Mouse (Mus musculus): Measurements from ENCODE around the gene Zcchc8. TPM values are rescaled to one million over a fixed set of nuclear protein-coding genes. Genes with fewer than 3 reads are reported as not detected.
A peak's percentile ranks its signal among the peaks of the same experiment; 100 is the strongest.
"Not testable (repeated sequence)": the region's sequence is repeated elsewhere in the genome, so short reads cannot be mapped to it uniquely, and the experiment has no call there.

Zcchc8 gene
- 47.8 and 56.3 TPM in 2 replicates for polyA plus RNA-seq (2011; ENCODE audit: insufficient read length, low read depth, missing spikeins)

DNA sequence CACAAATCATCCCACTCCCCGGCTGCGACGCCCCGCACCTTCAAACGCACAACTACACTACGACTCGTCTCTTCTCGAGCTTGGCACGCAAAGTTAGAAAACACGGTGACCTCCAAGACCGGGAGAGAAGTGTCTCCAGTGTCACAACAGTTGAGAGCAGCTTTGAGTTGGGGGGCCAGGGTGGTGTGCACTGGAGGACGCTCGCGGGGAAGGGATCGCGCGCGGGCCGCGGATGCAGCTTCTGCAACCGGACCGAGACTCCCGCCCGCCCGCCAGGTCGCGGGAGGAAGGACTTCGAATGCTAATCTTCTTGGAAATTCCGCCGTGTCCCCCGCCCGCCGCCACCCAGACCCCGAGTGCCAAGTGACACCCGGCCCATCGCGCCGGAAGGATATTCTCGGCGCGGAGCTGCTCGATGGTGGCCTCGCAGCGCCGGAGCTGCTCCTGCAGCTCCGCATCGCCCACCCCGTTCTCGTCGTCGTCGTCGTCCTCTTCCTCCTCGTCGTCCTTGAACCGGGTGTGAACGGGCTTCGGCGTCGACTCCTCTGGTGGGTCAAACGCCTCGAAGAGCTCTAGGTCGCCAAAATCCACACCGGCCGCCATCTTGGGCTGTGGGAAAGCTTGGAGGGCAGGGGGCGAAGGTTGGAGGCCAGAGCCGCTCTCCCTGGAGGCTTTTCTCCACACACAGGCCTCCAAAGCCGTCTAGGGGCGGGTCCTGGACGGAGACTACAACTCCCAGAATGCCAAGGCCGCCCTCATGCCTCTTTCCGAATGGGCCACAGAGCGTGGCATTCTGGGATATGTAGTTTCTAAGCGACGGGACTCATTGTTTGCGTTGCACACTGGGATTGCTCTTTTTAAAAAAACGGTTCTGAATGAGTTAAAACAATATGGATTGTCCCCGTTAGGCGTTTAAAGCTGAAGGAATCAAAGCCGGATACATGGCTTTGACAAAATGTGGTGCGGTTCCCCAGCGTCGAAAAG is at the start of gene Zcchc8:
Zcchc8 (minus strand) TSS at position 773 of the 984 bp plus-strand sequence.
- peak within 1 kb of the TSS; percentile 91 for H3K4me3 ChIP-seq (ENCODE audit: insufficient read depth, low read length)
- peak within 1 kb of the TSS; percentile 47; the same call in 1 of the 2 replicates for H3K27ac ChIP-seq (ENCODE audit: insufficient read depth, low read length)
- TF ChIP-seq POLR2A (IDR thresholded peaks at IDR 0.05; ENCODE audit: low read depth, low read length) (peak; percentile 78), CTCF (IDR thresholded peaks at IDR 0.05; ENCODE audit: borderline replicate concordance, insufficient read depth, low read length) (no peak)
- peaks cover 2% of the 10 kb centered on the region; the same call in 1 of the 2 replicates for H3K4me1 ChIP-seq (ENCODE audit: control insufficient read depth, insufficient read depth, low read length)

DNA sequence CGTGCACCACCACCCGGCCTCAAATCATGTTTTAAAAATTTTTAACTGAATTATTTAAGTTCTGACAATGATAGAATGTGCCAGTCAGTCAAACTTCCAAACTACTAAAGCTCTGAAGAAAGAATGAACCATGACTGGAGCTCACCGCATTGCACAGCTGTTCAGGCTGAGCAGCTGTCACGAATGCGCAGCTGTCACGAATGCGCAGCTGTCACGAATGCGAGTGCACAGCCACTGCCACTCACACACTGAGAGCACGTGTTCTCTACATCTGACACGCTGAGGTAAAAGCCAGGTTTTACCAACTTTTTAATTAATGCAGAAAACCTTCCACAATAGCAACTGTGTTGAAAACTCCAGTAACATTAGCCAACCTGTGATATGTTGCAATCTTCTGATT is 45.6 kb upstream of the Zcchc8 start:
- H3K4me3 ChIP-seq (ENCODE audit: insufficient read depth, low read length); H3K4me1 ChIP-seq (ENCODE audit: control insufficient read depth, insufficient read depth, low read length); H3K27ac ChIP-seq (ENCODE audit: insufficient read depth, low read length): not testable (repeated sequence)

GRCm38 (mm10) chr5:123765506-123765905 is 44.6 kb upstream of the Zcchc8 start:
- Histone ChIP-seq H3K4me3 (ENCODE audit: insufficient read depth, low read length) (no peak overlapping the region), H3K27ac (ENCODE audit: insufficient read depth, low read length) (no peak overlapping the region), H3K4me1 (ENCODE audit: control insufficient read depth, insufficient read depth, low read length) (no peaks in the 10 kb centered on the region)
- TF ChIP-seq POLR2A (IDR thresholded peaks at IDR 0.05; ENCODE audit: low read depth, low read length) (no peak), CTCF (IDR thresholded peaks at IDR 0.05; ENCODE audit: borderline replicate concordance, insufficient read depth, low read length) (no peak)

DNA sequence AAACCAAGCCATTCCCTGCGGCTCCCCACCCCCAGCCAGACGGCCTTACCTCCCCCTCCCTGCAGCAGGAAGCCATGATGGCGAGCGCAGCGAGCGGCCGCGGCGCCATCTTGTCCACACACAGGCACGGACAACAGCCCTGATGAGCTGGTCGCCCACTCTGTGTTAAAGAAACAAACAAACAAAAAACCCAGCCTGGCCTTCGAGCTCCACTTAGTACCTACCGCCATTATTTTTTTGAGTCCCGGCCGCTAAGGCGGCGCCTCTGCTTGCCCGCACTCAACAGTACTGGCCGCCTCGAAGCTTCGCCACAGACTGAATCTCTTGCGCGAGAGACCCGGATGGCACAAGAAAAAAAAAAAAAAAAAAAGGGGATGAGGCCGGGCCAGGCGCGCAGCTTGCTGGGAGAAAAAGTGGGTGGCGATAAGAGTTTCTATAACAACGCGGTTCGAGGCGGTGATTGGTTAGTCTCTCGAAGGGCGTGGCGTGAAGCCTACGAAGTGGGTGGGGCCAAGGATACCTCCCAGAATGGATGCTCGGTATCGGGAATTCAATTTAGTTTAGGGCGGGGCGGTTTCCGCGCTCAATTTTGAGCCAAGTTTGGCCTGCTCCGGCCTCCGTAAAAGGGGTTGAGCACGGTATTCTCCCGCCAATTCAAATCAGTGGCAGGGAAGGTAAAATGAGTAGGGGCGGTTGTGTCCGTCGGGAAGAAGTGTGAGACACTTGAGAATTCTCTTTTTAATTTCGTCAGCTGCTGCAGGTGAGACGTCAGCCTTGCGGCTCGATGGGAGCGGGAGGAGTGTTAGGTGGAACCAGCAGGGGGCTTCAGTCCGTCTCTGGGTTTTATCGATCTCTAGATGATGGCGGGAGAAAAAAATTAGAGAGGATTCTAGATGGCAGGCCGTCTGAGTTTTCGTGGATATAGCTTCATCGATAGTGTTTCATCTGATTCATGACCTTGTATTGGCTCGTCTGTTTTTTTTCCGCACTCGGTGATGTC is 28.5 kb upstream of the Zcchc8 start, which contains the start of the genes Rsrc2 and Kntc1:
Rsrc2 (minus strand) TSS at position 350 of the 1,000 bp plus-strand sequence.
Kntc1 (plus strand) TSS at position 652 of the 1,000 bp plus-strand sequence.
- H3K4me1 ChIP-seq (ENCODE audit: control insufficient read depth, insufficient read depth, low read length): peaks cover 5% of the 10 kb centered on the region
- H3K27ac ChIP-seq (ENCODE audit: insufficient read depth, low read length): peak within 1 kb of the TSS; percentile 98
- H3K4me3 ChIP-seq (ENCODE audit: insufficient read depth, low read length): peak within 1 kb of the TSS; percentile 99
- TF ChIP-seq CTCF (IDR thresholded peaks at IDR 0.05; ENCODE audit: borderline replicate concordance, insufficient read depth, low read length) (no peak), POLR2A (IDR thresholded peaks at IDR 0.05; ENCODE audit: low read depth, low read length) (peak; percentile 97)

DNA sequence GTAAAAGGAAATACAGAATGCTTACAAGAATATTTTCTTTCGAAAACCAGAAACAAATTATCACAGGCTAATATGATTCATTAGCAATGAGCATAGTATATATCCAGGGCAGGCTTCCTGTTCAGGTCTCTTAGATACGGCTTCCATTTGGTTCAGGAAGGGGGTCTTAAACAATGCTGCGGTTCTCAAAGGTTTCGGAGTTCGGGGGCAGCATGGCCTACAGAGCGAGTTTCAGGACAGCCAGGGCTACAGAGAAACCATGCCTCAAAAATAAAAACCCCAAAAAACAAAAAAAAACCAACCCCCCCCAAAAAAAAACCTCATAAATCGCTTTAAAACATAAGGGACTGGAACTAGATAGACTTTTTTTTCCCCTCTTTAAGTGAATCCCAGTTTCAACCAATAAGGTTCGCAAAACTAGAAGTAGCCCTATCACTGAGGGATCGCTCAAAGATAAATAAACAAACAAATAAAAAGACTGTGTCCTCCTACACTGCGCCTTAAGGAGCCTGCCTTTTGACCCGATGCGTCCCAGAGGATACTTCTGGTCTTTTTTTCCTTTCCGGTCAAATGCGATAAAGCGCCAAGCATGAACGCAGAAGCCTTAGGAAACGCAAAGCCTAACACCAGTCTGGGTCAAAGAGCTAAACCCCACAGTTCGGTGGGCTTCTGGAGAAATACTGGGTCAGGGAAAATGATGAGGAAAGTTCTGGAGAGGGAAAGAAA is 27.6 kb upstream of the Zcchc8 start:
- peak overlapping the region; percentile 99 for H3K4me3 ChIP-seq (ENCODE audit: insufficient read depth, low read length)
- peak overlapping the region; percentile 98 for H3K27ac ChIP-seq (ENCODE audit: insufficient read depth, low read length)
- H3K4me1 ChIP-seq (ENCODE audit: control insufficient read depth, insufficient read depth, low read length): peaks cover 5% of the 10 kb centered on the region
- TF ChIP-seq CTCF (IDR thresholded peaks at IDR 0.05; ENCODE audit: borderline replicate concordance, insufficient read depth, low read length) (no peak), POLR2A (IDR thresholded peaks at IDR 0.05; ENCODE audit: low read depth, low read length) (no peak)

GRCm38 (mm10) chr5:123747604-123748003 is 26.7 kb upstream of the Zcchc8 start:
- Histone ChIP-seq H3K4me3 (ENCODE audit: insufficient read depth, low read length) (peak overlapping the region; percentile 99), H3K27ac (ENCODE audit: insufficient read depth, low read length) (no peak overlapping the region), H3K4me1 (ENCODE audit: control insufficient read depth, insufficient read depth, low read length) (peaks cover 5% of the 10 kb centered on the region)
- no peak for TF ChIP-seq CTCF (IDR thresholded peaks at IDR 0.05; ENCODE audit: borderline replicate concordance, insufficient read depth, low read length)

- Histone ChIP-seq H3K4me3 (ENCODE audit: insufficient read depth, low read length) (peak overlapping the region; percentile 43), H3K27ac (ENCODE audit: insufficient read depth, low read length) (no peak overlapping the region), H3K4me1 (ENCODE audit: control insufficient read depth, insufficient read depth, low read length) (peaks cover 5% of the 10 kb centered on the region)
- TF ChIP-seq CTCF (IDR thresholded peaks at IDR 0.05; ENCODE audit: borderline replicate concordance, insufficient read depth, low read length): no peak
- TF ChIP-seq POLR2A (IDR thresholded peaks at IDR 0.05; ENCODE audit: low read depth, low read length): no peak
These were observed 25.4 kb upstream of the Zcchc8 start for GRCm38 (mm10) chr5:123746253-123746652.

DNA sequence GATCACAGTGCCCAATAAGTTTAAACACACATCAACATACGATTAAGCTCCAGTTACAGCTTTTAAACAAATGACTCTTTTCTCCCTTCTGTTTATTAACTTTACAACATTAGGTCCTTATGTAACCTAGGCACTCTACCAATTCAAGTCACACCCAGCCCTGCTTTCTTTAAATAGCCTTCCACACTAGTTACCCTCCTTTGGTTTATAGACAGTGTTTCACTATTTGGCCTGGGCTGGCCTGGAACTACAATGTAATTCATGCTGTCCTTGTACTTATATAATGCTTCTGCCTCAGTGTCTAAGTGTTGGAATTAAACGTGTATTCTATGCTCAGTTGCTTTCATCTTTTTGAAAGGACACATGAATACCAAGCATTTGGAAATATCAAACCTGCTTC is 23.5 kb upstream of the Zcchc8 start:
- H3K4me1 ChIP-seq (ENCODE audit: control insufficient read depth, insufficient read depth, low read length): no peaks in the 10 kb centered on the region; the same call in none of the 2 replicates
- H3K27ac ChIP-seq (ENCODE audit: insufficient read depth, low read length): no peak overlapping the region
- TF ChIP-seq CTCF (IDR thresholded peaks at IDR 0.05; ENCODE audit: borderline replicate concordance, insufficient read depth, low read length): no peak
- no peak for TF ChIP-seq POLR2A (IDR thresholded peaks at IDR 0.05; ENCODE audit: low read depth, low read length)
- H3K4me3 ChIP-seq (ENCODE audit: insufficient read depth, low read length): no peak overlapping the region

DNA sequence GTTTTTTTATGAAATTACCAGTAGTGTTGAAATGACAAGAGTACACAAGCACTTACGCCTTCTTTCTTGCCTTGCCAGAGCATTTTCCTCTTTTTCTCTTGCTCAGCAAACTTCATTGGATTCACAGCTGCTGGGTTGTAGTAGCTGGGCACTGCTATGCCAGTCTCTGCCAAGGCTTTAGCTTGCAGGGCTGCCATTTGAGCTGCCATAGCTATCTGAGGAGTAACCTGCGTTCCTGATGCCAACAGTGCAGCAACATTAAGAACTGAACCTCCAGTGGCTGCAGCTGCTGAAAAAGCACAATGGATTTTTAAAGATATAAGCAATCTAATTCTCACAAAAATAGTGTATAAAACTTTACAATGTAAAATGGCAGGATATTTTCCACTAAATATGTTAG is 10.1 kb upstream of the Zcchc8 start:
- no peak overlapping the region for H3K27ac ChIP-seq (ENCODE audit: insufficient read depth, low read length)
- TF ChIP-seq POLR2A (IDR thresholded peaks at IDR 0.05; ENCODE audit: low read depth, low read length): no peak
- TF ChIP-seq CTCF (IDR thresholded peaks at IDR 0.05; ENCODE audit: borderline replicate concordance, insufficient read depth, low read length): no peak
- no peaks in the 10 kb centered on the region for H3K4me1 ChIP-seq (ENCODE audit: control insufficient read depth, insufficient read depth, low read length)
- H3K4me3 ChIP-seq (ENCODE audit: insufficient read depth, low read length): no peak overlapping the region

DNA sequence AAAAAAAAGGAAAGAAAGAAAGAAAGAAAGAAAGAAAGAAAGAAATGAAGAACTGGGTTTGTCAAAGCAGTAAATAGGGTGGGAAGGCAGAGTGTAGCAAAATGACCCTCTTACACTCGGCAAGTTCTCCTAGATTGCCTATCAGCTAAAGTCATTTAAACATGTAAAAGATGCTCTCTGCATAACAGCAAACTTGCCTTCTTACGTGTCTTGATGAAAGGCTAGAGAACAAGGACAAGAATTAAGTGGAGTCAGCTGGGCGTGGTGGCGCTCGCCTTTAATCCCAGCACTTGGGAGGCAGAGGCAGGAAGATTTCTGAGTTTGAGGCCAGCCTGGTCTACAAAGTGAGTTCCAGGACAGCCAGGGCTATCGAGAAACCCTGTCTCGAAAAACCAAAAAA is 2.9 kb upstream of the Zcchc8 start:
- not testable (repeated sequence) for H3K4me3 ChIP-seq (ENCODE audit: insufficient read depth, low read length); H3K4me1 ChIP-seq (ENCODE audit: control insufficient read depth, insufficient read depth, low read length); H3K27ac ChIP-seq (ENCODE audit: insufficient read depth, low read length)

Data from embryonic fibroblast, embryonic 13.5 days (primary cell).